Comparison of ENCODE assay signal across 8 mouse cellular contexts in genomic region chr2:167292854-167293253, GRCm38 (mm10). TPM values are rescaled to one million over a fixed set of nuclear protein-coding genes. Genes with fewer than 3 reads are reported as not detected.
DNase-seq lines count a peak whose midpoint lies in the region; ATAC-seq and TF ChIP-seq lines count a peak whose summit lies in the region.

No protein-coding gene starts in this region.

- WGBS in kidney, embryonic 15.5 days: 12% methylated on average over 6 of the region's 6 CpGs
- WGBS in hindbrain, postnatal 0 days: 11% methylated on average over 6 of the region's 6 CpGs

- no peak overlapping the region for H3K9ac ChIP-seq in kidney, embryonic 15.5 days
- H3K9ac ChIP-seq in hindbrain, postnatal 0 days (replicated peaks; ENCODE audit: low read length): no peak overlapping the region

- H3K4me2 ChIP-seq in kidney, embryonic 15.5 days: no peak overlapping the region
- H3K4me2 ChIP-seq in hindbrain, postnatal 0 days (ENCODE audit: low read depth, low read length): no peak overlapping the region

- peaks cover 19% of the 10 kb centered on the region for H3K4me1 ChIP-seq in kidney, embryonic 15.5 days
- no peaks in the 10 kb centered on the region for H3K4me1 ChIP-seq in hindbrain, postnatal 0 days (ENCODE audit: insufficient read depth, low read length)

- no peak overlapping the region for H3K4me3 ChIP-seq in kidney, embryonic 15.5 days (replicated peaks)
- H3K4me3 ChIP-seq in hindbrain, postnatal 0 days (ENCODE audit: low read length): no peak overlapping the region

- TF ChIP-seq CTCF in hindbrain, postnatal 0 days (IDR thresholded peaks at IDR 0.05; ENCODE audit: low read depth): no peak

- no peak; the same call in 1 of the 2 replicates for ATAC-seq in kidney, embryonic 15.5 days (replicated peaks; ENCODE audit: low FRiP score)
- ATAC-seq in hindbrain, postnatal 0 days: no peak

- H3K27me3 ChIP-seq in kidney, embryonic 15.5 days: no peaks in the 10 kb centered on the region
- H3K27me3 ChIP-seq in hindbrain, postnatal 0 days (ENCODE audit: insufficient read depth, low read length): no peaks in the 10 kb centered on the region

- 0 out of 2 replicates have a peak overlapping the region, but pooled peaks have one; percentile 51 for H3K27ac ChIP-seq in kidney, embryonic 15.5 days
- H3K27ac ChIP-seq in hindbrain, postnatal 0 days: no peak overlapping the region

- H3K9me3 ChIP-seq in kidney, embryonic 15.5 days (replicated peaks): no peaks in the 10 kb centered on the region
- H3K9me3 ChIP-seq in hindbrain, postnatal 0 days (ENCODE audit: low read length): no peaks in the 10 kb centered on the region

- no peaks in the 10 kb centered on the region for H3K36me3 ChIP-seq in kidney, embryonic 15.5 days
- no peaks in the 10 kb centered on the region for H3K36me3 ChIP-seq in hindbrain, postnatal 0 days (ENCODE audit: insufficient read depth, low read length)

- peak; percentile 3 to 4 for DNase-seq in cerebellum, postnatal 25 days
- no peak for DNase-seq in cerebellum, adult 9-10 months
- peak; percentile 1 to 2 for DNase-seq in layer of hippocampus, postnatal 25 days (ENCODE audit: extremely low spot score in 1 of 2, low spot score in 1 of 2)
- no peak for DNase-seq in layer of hippocampus, postnatal 14 days (ENCODE audit: low spot score in 2 of 2)
- DNase-seq in adrenal gland, postnatal 14 days: peak; percentile 63
- DNase-seq in testis, postnatal 14 days (ENCODE audit: low spot score): peak; percentile 31
- no peak for DNase-seq in hindbrain, postnatal 0 days (ENCODE audit: low spot score)

RNA-seq across cellular contexts. Expression of gene Ptgis, which starts 52.5 kb away (rescaled TPM):
- 1 to 10 TPM; 1.1 TPM for total RNA-seq in layer of hippocampus, postnatal 25 days (2021)
- 1 to 10 TPM; 1.3 to 2.1 TPM for total RNA-seq in layer of hippocampus, postnatal 14 days (2021)
- total RNA-seq in adrenal gland, postnatal 14 days (2021): 17.1 and 20.4 TPM in 2 replicates
- 18.7 and 21.1 TPM in 2 replicates for polyA plus RNA-seq in kidney, embryonic 15.5 days (2015; fragmentation: Nextera tagmentation; extraction: Ambion mirVana)
- 3.2 and 7.7 TPM in 2 replicates for total RNA-seq in hindbrain, postnatal 0 days (2014; rRNA removed)
- polyA plus RNA-seq in hindbrain, postnatal 0 days (2015; fragmentation: Nextera tagmentation; extraction: Ambion mirVana): 4.1 and 4.4 TPM in 2 replicates

RNA-seq across cellular contexts. Expression of gene B4galt5, which starts 56.1 kb away (rescaled TPM):
- total RNA-seq in layer of hippocampus, postnatal 25 days (2021): 10 to 100 TPM; 45.5 to 53.0 TPM
- 10 to 100 TPM; 58.8 to 60.5 TPM for total RNA-seq in layer of hippocampus, postnatal 14 days (2021)
- 75.6 and 77.7 TPM in 2 replicates for total RNA-seq in adrenal gland, postnatal 14 days (2021)
- 9.6 and 12.7 TPM in 2 replicates for polyA plus RNA-seq in kidney, embryonic 15.5 days (2015; fragmentation: Nextera tagmentation; extraction: Ambion mirVana)
- 60.5 and 67.5 TPM in 2 replicates for total RNA-seq in hindbrain, postnatal 0 days (2014; rRNA removed)
- polyA plus RNA-seq in hindbrain, postnatal 0 days (2015; fragmentation: Nextera tagmentation; extraction: Ambion mirVana): 28.9 and 31.5 TPM in 2 replicates

Comparison
In these comparisons a context has a peak if more than half of its experiments do, and no peak if none do; other contexts are left out.
1. DNase-seq: peak in cerebellum, postnatal 25 days (2 of 2), layer of hippocampus, postnatal 25 days (2 of 2), adrenal gland, postnatal 14 days (single experiment) and testis, postnatal 14 days (single experiment); none in cerebellum, adult 9-10 months (single experiment), layer of hippocampus, postnatal 14 days (0 of 2) and hindbrain, postnatal 0 days (single experiment).